Mouse (Mus musculus) macrophage (primary cell): ENCODE results near the gene Fam24b. TPM values are rescaled to one million over a fixed set of nuclear protein-coding genes. Genes with fewer than 3 reads are reported as not detected.
A peak's percentile ranks its signal among the peaks of the same experiment; 100 is the strongest.

Experiments
- H3K27ac ChIP-seq: fragments of 350-480 bp; formaldehyde crosslinking; 2 replicates; pipeline ENCODE4 v1.9.0; 2021
- H3K36me3 ChIP-seq: fragments of 350-480 bp; formaldehyde crosslinking; 2 replicates; pipeline ENCODE4 v1.9.0; 2021; ENCODE audit errors: inconsistent target
- H3K4me3 ChIP-seq: fragments of 350-480 bp; formaldehyde crosslinking; 2 replicates; pipeline ENCODE4 v1.9.0; 2021; ENCODE audit errors: inconsistent target
- H3K79me2 ChIP-seq: fragments of 350-480 bp; formaldehyde crosslinking; 2 replicates; pipeline ENCODE4 v1.9.0; 2021; ENCODE audit errors: inconsistent target
- WGBS: methylation state at CpG from one replicate; pipeline ENCODE4 v1.1.7; 2026; ENCODE audit warnings: inconsistent platforms; ENCODE audit not compliant: missing documents; 5-methylcytosine and 5-hydroxymethylcytosine counted together
- polyA plus RNA-seq: library from polyadenylated mRNA; stranded (reverse); fragments of 250-400 nt; gene quantifications from 3 replicates; pipeline ENCODE4 v1.2.4, GENCODE M21; 2018; ENCODE audit warnings: inconsistent platforms
- total RNA-seq, 78 experiments: library from RNA; depleted of rRNA; stranded (reverse); fragments of 250-400 nt; gene quantifications; 1 replicate in 9 of 78; 2 replicates in 24 of 78; 3 replicates in 43 of 78; 4 replicates in 2 of 78; pipeline ENCODE4 v1.2.4; 2018; ENCODE audit warnings: inconsistent platforms in 56 of 78

Gene Fam24b
- not detected for total RNA-seq (2018; cell fraction: chromatin; rRNA removed)
- total RNA-seq (2018; cell fraction: cytosol; rRNA removed) = not detected
- 1 to 10 TPM in 3 of 26 experiments, not detected in 23; 1.2 to 2.5 (median 1.7) TPM for total RNA-seq (2018; cell fraction: nucleus; rRNA removed)
- polyA plus RNA-seq = not detected in 3 replicates

DNA sequence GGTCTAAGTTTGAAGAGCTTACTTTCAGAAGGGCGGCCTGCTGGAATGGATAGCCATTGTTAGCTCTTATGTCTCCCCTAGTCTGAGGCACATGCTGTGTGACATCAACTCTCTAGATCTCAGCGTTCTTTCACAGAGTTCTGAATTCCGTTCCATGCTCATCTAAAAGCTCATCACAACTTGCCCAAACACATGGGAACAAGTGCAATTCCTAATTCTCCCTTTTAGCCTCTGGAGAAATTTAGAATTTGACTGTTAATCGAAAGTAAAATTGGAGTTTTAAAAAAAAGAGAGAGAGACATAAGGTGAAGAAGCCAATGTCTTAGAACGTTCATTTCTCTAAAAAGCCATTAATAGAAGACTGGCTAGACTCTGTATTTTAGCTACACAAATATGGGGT is at the start of gene Fam24b:
Gene Fam24b, minus strand, starts transcription at position 101 of the 400 bp plus-strand sequence.
- 96% methylated on average over 5 of the region's 5 CpGs for WGBS
- Histone ChIP-seq H3K36me3 (no peaks in the 10 kb centered on the region), H3K4me3 (no peak within 1 kb of the TSS), H3K79me2 (no peaks in the 10 kb centered on the region), H3K27ac (no peak within 1 kb of the TSS)

DNA sequence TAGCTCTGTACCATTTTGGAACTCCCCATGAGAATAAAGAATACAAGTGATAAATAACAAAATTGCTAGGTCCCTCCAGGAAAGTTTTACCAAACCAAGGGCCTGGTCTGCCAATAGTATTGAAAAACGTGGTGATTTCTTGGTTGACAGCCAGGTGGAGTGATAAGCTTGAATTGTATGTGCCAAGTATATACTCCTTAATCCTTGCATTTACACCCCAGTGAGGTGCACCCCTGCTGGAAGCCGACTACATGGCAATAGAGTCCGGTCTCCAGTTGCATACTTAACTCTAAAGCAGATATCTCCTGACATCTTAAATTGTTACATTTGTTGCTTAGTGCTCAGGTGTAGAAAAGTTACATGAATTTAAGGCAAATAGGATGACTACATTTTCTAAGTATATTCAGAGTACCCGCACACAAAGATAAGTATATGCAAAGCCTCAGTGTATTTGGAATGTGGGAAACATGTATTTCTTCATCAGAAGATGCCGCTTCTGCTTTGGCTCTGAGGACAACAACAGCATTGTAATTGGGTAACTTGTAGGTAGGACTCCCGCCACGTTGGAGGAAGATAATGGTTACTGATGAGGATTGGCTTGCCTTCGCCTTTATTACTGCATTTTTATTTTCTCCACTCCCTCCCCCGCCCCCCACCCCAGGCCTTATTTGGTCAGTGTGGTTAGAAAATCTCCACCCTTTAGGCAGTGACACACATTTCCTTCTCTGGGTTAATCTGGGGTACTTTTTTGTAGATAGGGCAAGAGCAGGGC is 42.8 kb upstream of the Fam24b start:
- Histone ChIP-seq H3K36me3 (no peaks in the 10 kb centered on the region), H3K27ac (no peak overlapping the region), H3K4me3 (peak overlapping the region; percentile 46), H3K79me2 (no peaks in the 10 kb centered on the region)
- WGBS = 53% methylated on average over 9 of the region's 9 CpGs

GRCm38 (mm10) chr7:131371470-131371860 is 42.1 kb upstream of the Fam24b start:
- WGBS = 12% methylated on average over 9 of the region's 9 CpGs

DNA sequence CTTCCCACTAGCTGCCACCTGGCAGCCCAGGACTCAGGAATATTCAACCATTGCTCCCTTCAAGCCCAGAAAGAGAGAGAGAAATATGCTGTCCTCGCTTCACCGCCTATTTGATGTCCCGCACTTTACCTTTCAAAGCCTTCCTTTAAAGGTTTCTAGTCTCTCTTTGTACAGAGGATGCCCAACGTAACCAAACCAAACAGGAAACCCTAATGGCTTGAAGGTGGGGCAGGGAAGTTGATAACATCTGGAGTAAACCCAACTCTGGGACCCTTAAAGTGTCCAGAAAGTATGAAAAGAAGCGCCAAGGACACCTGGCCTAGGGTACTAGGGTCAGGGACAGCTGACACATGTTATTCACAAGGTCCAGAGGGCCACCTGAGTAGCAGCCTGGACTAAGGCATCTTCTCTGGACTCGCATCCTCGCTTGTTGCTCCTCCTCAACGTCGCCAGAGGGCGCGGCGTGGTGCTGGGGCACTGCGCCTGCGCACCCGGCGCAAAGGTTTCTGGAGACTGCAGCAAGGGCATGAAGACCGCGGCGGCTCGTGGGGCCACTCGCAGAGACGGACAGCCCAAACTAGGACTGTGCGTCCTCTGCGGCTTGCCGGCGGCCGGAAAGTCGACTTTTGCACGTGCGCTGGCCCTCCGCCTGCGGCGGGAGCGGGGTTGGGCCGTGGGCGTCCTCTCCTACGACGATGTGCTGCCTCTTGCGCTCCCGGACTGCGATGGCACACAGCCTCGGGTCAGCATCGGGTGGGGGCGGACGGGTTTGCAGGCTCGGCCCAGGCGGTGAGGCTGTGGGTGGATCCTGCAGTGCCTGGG is 41.5 kb upstream of the Fam24b start, which contains the start of gene Pstk:
Gene Pstk, plus strand, starts transcription at position 494 of the 822 bp plus-strand sequence.
- no peaks in the 10 kb centered on the region for H3K79me2 ChIP-seq
- peak within 1 kb of the TSS; percentile 29 for H3K27ac ChIP-seq
- 2% methylated on average over 47 of the region's 47 CpGs for WGBS
- no peaks in the 10 kb centered on the region for H3K36me3 ChIP-seq
- peak within 1 kb of the TSS; percentile 46 for H3K4me3 ChIP-seq

More at GRCm38 (mm10) chr7:131371470-131371860, 42.1 kb upstream of the Fam24b start:
- H3K4me3 ChIP-seq = peak overlapping the region; percentile 46
- no peaks in the 10 kb centered on the region for H3K36me3 ChIP-seq
- peak overlapping the region; percentile 29 for H3K27ac ChIP-seq
- no peaks in the 10 kb centered on the region for H3K79me2 ChIP-seq

GRCm38 (mm10) chr7:131364131-131364530 is 34.8 kb upstream of the Fam24b start:
- H3K4me3 ChIP-seq = no peak overlapping the region
- no peak overlapping the region for H3K27ac ChIP-seq
- H3K36me3 ChIP-seq = no peaks in the 10 kb centered on the region
- H3K79me2 ChIP-seq = 0 out of 2 replicates have a peak, but pooled peaks cover 11% of the 10 kb centered on the region
- 96% methylated on average over 8 of the region's 8 CpGs for WGBS

DNA sequence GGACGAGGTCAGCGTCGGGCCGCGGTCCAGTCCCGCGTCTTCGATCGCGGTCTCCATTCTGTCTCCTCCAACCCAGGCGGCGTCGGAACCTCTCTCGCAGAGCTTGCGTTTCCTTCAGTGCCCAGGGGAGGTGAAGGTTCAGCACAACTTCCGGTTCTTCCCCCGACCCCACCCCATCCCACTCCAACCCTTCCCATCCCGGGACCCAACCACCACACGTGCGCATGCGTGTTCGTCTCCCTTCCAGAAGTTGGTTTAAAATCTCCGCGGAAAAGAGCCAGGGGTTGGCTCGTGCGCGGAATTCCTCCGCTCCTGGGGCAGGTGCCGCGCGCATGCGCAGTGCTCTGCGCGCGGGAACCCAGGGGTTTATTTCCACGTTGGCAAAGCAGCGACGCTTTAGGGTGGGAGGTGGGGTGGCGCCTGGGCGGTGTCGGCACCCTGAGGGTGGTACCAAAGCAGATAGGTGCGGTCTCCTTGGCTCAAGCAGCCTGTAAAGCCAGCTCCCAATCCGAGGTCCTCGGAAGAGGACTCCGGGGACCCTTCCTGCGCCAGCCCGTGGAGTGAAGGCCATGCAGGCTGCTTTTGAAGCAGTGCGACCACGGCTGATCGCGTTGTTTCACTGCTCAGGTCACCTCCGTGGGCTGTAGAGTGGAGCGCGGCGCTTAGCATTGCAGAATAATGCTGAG is 33.4 kb upstream of the Fam24b start, which contains the start of gene 2310057M21Rik:
Gene 2310057M21Rik, minus strand, starts transcription at position 145 of the 686 bp plus-strand sequence.
- H3K4me3 ChIP-seq = peak within 1 kb of the TSS; percentile 54
- under 1% methylated on average over 49 of the region's 55 CpGs for WGBS
- 0 out of 2 replicates have a peak, but pooled peaks cover 11% of the 10 kb centered on the region for H3K79me2 ChIP-seq
- H3K36me3 ChIP-seq = peaks cover 5% of the 10 kb centered on the region; the same call in 1 of the 2 replicates
- peak within 1 kb of the TSS; percentile 46 for H3K27ac ChIP-seq

GRCm38 (mm10) chr7:131362269-131362614 is 32.9 kb upstream of the Fam24b start:
- WGBS = under 1% methylated on average over 35 of the region's 35 CpGs
- Histone ChIP-seq H3K36me3 (peaks cover 10% of the 10 kb centered on the region; the same call in 1 of the 2 replicates), H3K4me3 (peak overlapping the region; percentile 54), H3K79me2 (0 out of 2 replicates have a peak, but pooled peaks cover 11% of the 10 kb centered on the region), H3K27ac (no peak overlapping the region)

GRCm38 (mm10) chr7:131356105-131356504 is 26.8 kb upstream of the Fam24b start:
- 80% methylated on average over 13 of the region's 13 CpGs for WGBS
- no peak overlapping the region for H3K27ac ChIP-seq
- H3K79me2 ChIP-seq = 0 out of 2 replicates have a peak, but pooled peaks cover 2% of the 10 kb centered on the region
- H3K4me3 ChIP-seq = no peak overlapping the region
- peaks cover 20% of the 10 kb centered on the region for H3K36me3 ChIP-seq

- peaks cover 47% of the 10 kb centered on the region for H3K36me3 ChIP-seq
- H3K79me2 ChIP-seq = no peaks in the 10 kb centered on the region
- no peak overlapping the region for H3K27ac ChIP-seq
- no peak overlapping the region for H3K4me3 ChIP-seq
- 92% methylated on average over 7 of the region's 7 CpGs for WGBS
These were observed 16.7 kb upstream of the Fam24b start for GRCm38 (mm10) chr7:131345856-131346541.

DNA sequence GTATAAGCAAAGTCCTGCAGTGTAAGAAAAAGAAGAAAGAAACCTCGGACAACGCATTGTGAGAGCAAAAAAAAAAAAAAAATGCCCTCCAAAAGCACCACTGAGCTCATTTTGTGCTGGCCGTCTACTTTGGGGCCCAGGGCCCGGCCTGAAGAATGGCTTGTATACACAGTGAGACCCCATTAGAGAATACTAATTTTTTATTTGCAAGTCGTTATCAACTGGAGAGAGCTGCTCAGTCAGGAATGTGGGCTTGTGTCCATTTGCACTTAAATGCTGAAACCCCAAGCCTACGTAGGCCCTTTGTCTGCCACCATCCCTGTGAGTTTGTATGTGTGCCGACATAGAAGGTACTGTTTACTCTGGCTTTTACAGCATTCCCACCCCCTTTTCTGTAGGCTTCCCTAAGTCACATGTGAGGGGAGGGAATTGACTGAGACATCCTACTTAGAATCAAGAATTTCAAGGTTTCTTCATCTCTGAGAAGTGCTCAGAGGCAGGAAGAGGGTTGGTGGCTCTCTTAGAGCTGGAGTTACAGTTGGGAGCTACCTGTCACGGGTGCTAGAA is 8.3 kb upstream of the Fam24b start:
- peaks cover 23% of the 10 kb centered on the region for H3K36me3 ChIP-seq
- H3K27ac ChIP-seq = no peak overlapping the region
- no peaks in the 10 kb centered on the region for H3K79me2 ChIP-seq
- 90% methylated on average over 8 of the region's 8 CpGs for WGBS
- no peak overlapping the region for H3K4me3 ChIP-seq

GRCm38 (mm10) chr7:131333564-131333963 is 4.2 kb upstream of the Fam24b start, which contains the start of gene Fam24a:
Fam24a (plus strand) TSS chr7:131333864.
- WGBS = 80% methylated on average over 1 of the region's 1 CpGs
- Histone ChIP-seq H3K36me3 (no peaks in the 10 kb centered on the region), H3K4me3 (no peak within 1 kb of the TSS), H3K27ac (no peak within 1 kb of the TSS), H3K79me2 (no peaks in the 10 kb centered on the region)

DNA sequence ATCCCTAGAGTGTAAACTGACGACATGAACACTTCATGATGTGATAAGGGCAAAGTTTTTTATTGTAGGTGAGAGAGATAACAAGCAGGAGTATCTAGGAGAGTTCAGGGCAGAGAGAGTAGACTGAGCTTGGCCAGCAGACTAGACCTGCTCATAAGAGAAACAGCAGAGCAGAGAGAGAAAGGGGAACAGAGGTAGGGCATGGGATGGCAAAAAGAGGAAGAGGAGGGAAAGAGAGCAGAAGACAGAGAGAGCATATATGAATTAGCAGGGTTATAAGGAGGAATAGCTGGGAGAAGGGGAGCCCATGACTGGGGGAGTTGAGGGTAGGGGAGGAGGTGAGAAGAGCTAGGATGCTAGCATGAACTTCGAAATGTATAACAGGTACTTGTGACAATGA is 2.4 kb upstream of the Fam24b start:
- no peak overlapping the region for H3K4me3 ChIP-seq
- 76% methylated on average over 2 of the region's 2 CpGs for WGBS
- H3K79me2 ChIP-seq = no peaks in the 10 kb centered on the region
- no peak overlapping the region for H3K27ac ChIP-seq
- H3K36me3 ChIP-seq = no peaks in the 10 kb centered on the region

DNA sequence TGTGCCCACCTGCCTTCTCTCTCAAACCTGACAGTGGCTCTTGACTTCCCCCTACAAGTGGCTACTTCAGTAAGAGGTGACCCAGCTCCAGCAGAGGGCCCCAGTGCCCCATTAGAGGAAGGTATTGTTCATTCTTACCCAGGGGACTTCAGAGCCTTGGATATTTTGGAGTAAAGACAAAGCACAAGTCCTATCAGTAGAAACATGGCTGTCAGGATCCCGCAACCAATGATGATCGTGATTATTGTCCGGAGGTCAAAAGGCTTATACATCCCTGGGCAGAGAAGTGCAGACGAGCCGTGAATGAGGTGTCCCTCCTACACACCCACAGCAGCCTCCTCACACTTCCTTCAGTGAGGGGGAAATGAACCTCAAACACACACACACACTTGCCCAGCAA is 2.3 kb downstream of the Fam24b start:
- Histone ChIP-seq H3K36me3 (no peaks in the 10 kb centered on the region), H3K4me3 (no peak overlapping the region), H3K79me2 (no peaks in the 10 kb centered on the region), H3K27ac (no peak overlapping the region)
- WGBS = 87% methylated on average over 5 of the region's 5 CpGs
